Mouse (Mus musculus) cortical plate, adult 2 months (tissue): ENCODE data around the gene BC107364.

ENCODE experiments used
- CTCF ChIP-seq: fragments of 200-500 bp; IDR thresholded peaks from 2 replicates; pipeline ENCODE4 v1.5.1; 2011; ENCODE audit warnings: mild to moderate bottlenecking, control low read depth, low read length; ENCODE audit not compliant: insufficient read depth; ENCODE audit errors: extremely low read depth
- POLR2A ChIP-seq: fragments of 200-500 bp; IDR thresholded peaks from 2 replicates; pipeline ENCODE4 v1.6.1; 2011; ENCODE audit warnings: mild to moderate bottlenecking, low read length, control low read depth; ENCODE audit not compliant: insufficient read depth; ENCODE audit errors: extremely low read depth

- no peak for TF ChIP-seq POLR2A
- TF ChIP-seq CTCF, result no peak
Measured at GRCm38 (mm10) chr3:96496216-96496615, 44.1 kb upstream of the BC107364 start.
